Mouse (Mus musculus) bone marrow, adult 2 months (tissue): ENCODE results near the gene Gap43. TPM values are rescaled to one million over a fixed set of nuclear protein-coding genes. Genes with fewer than 3 reads are reported as not detected.

ENCODE experiments used
- H3K27ac ChIP-seq: fragments of 200-500 bp; 2 replicates; pipeline ENCODE4 v1.5.1; 2012; ENCODE audit warnings: low read depth, mild to moderate bottlenecking, control low read depth, inconsistent platforms, low read length; ENCODE audit not compliant: control insufficient read depth, poor library complexity, insufficient read depth
- H3K4me1 ChIP-seq: fragments of 200-500 bp; 2 replicates; pipeline ENCODE4 v1.6.1; 2011; ENCODE audit warnings: low read length; ENCODE audit not compliant: control insufficient read depth, insufficient read depth
- H3K4me3 ChIP-seq: fragments of 200-500 bp; replicated peaks from 2 replicates; pipeline ENCODE3; 2011; ENCODE audit warnings: mild to moderate bottlenecking, low read depth, low read length, control low read depth; ENCODE audit not compliant: control insufficient read depth
- CTCF ChIP-seq: fragments of 200-500 bp; IDR thresholded peaks from 2 replicates; pipeline ENCODE4 v1.5.1; 2011; ENCODE audit warnings: low read length, control low read depth; ENCODE audit not compliant: control insufficient read depth, insufficient read depth
- POLR2A ChIP-seq: fragments of 200-500 bp; IDR thresholded peaks from 2 replicates; pipeline ENCODE4 v1.6.1; 2011; ENCODE audit warnings: low read depth, mild to moderate bottlenecking, control low read depth, low read length, borderline replicate concordance; ENCODE audit not compliant: control insufficient read depth
- WGBS: fragments of 180-500 bp; shearing (Covaris S2); methylation state at CpG from one replicate; pipeline ENCODE4 v1.1.7; 2018; 5-methylcytosine and 5-hydroxymethylcytosine counted together
- polyA plus RNA-seq: library from polyadenylated mRNA; stranded (reverse); fragments of >200 nt; gene quantifications from 2 replicates; pipeline ENCODE4 v1.2.4, GENCODE M21; 2011; ENCODE audit warnings: low replicate concordance; ENCODE audit not compliant: missing spikeins, insufficient read depth, insufficient read length

Gap43 gene
- polyA plus RNA-seq, 1 experiment: 2.8 TPM

DNA sequence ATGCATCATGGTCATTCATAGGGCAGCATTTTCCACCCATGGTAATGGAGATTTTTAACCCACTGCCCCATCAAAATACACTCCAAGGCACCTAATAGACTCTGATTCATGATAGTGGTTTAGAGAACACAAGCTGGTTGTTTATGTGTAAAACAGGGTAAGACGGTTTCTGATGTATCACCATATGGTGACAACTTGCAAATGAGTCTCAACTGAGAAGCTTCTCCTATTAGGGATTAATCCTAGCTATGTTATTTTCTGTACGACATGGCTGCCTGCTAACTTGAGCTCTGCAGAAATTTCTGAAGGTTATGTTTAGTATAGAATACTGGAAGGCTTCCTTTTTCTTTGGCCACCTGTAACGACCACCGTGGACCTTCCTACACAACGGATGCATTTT is 21.1 kb downstream of the Gap43 start:
- Histone ChIP-seq H3K4me1 (no peaks in the 10 kb centered on the region; the same call in 1 of the 2 replicates), H3K4me3 (no peak overlapping the region), H3K27ac (no peak overlapping the region)
- TF ChIP-seq POLR2A: no peak
- no peak for TF ChIP-seq CTCF
- WGBS: 66% methylated on average over 5 of the region's 5 CpGs

GRCm38 (mm10) chr16:42312125-42312524 is 28.3 kb downstream of the Gap43 start:
- Histone ChIP-seq H3K27ac (no peak overlapping the region), H3K4me1 (no peaks in the 10 kb centered on the region), H3K4me3 (no peak overlapping the region)
- TF ChIP-seq POLR2A (no peak), CTCF (no peak)
- 63% methylated on average over 1 of the region's 1 CpGs for WGBS

GRCm38 (mm10) chr16:42308761-42309160 is 31.7 kb downstream of the Gap43 start:
- Histone ChIP-seq H3K4me3 (no peak overlapping the region), H3K27ac (no peak overlapping the region), H3K4me1 (no peaks in the 10 kb centered on the region)
- WGBS: 47% methylated on average over 1 of the region's 1 CpGs
- TF ChIP-seq CTCF: no peak
- no peak for TF ChIP-seq POLR2A

DNA sequence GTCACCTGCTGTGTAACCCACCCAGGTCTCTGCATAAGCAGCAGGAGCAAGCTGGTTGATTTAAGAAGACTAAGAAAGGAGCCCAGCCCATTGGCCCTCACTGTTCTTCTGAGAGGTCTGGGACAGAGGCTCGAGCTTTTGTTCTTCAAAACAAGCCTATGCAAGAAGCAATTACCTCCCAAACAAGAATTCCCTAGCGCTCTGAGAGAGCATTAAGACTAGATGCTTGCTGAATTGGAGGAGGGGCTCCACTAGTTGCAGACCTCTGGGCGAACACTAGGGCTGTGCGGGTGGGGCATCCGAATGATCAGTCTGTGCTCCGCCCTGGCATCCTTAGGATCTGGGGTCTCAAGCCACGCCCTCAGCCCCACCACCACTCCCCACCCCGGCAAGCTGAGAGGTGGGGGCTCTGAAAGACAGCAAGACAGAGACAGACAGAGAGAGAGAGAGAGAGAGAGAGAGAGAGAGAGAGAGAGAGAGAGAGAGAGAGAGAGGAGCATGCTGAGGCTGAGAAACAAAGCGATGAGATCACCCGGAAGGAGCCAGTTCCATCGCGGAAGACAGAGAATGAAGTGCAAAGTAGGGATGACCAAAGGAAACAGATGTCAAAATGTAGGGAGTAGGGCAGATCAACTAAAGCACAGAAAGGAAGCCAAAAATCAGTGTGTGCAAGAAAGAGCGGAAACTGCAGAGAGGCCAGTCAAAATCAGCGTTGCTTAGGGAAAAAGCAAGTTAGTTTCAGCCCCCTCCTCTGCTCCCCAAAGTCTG is 34.3 kb downstream of the Gap43 start:
- WGBS: 6% methylated on average over 14 of the region's 14 CpGs
- H3K4me1 ChIP-seq: no peaks in the 10 kb centered on the region
- no peak overlapping the region for H3K4me3 ChIP-seq
- no peak overlapping the region for H3K27ac ChIP-seq
- no peak for TF ChIP-seq CTCF
- no peak for TF ChIP-seq POLR2A

DNA sequence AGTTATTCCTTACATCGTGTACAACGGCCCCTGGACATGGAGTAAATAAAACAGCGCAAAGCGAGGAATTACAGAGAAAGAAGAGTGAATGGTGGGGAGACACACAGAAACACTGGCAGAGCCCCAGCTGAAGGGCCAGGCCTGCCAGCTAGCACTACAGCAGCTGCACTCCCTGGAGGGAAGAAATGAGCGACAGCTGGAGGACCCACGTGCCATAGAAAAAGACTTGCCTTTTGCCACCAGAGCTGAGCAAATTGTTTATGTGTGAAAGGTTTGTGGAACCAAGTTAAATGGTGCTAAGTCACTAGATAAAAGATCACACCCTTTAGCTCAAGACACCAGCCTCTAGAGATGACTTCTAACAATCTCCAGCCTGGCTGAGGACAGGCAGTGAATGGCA is 37.0 kb downstream of the Gap43 start:
- 86% methylated on average over 6 of the region's 6 CpGs for WGBS

GRCm38 (mm10) chr16:42294481-42294880 is 46.0 kb downstream of the Gap43 start:
- 82% methylated on average over 5 of the region's 5 CpGs for WGBS

More for the DNA sequence above, 37.0 kb downstream of the Gap43 start:
- Histone ChIP-seq H3K4me1 (no peaks in the 10 kb centered on the region), H3K27ac (no peak overlapping the region), H3K4me3 (no peak overlapping the region)
- TF ChIP-seq POLR2A: no peak
- no peak for TF ChIP-seq CTCF

GRCm38 (mm10) chr16:42294056-42294455 is 46.4 kb downstream of the Gap43 start:
- 76% methylated on average over 2 of the region's 2 CpGs for whole genome bisulfite sequencing
- Histone ChIP-seq H3K27ac (no peak overlapping the region), H3K4me3 (no peak overlapping the region)

More at GRCm38 (mm10) chr16:42294481-42294880, 46.0 kb downstream of the Gap43 start:
- Histone ChIP-seq H3K4me1 (no peaks in the 10 kb centered on the region), H3K27ac (no peak overlapping the region), H3K4me3 (no peak overlapping the region)
- no peak for TF ChIP-seq POLR2A
- TF ChIP-seq CTCF: no peak

GRCm38 (mm10) chr16:42291572-42291971 is 48.9 kb downstream of the Gap43 start:
- no peak overlapping the region for H3K27ac ChIP-seq
- TF ChIP-seq CTCF (no peak), POLR2A (no peak)
- WGBS: 84% methylated on average over 8 of the region's 8 CpGs
- H3K4me1 ChIP-seq: no peaks in the 10 kb centered on the region
- H3K4me3 ChIP-seq: no peak overlapping the region

More at GRCm38 (mm10) chr16:42294056-42294455, 46.4 kb downstream of the Gap43 start:
- TF ChIP-seq POLR2A (no peak), CTCF (no peak)
- H3K4me1 ChIP-seq: no peaks in the 10 kb centered on the region

GRCm38 (mm10) chr16:42284005-42284404 is 56.4 kb downstream of the Gap43 start:
- H3K27ac ChIP-seq: no peak overlapping the region
- H3K4me1 ChIP-seq: no peaks in the 10 kb centered on the region
- no peak overlapping the region for H3K4me3 ChIP-seq
- 86% methylated on average over 3 of the region's 3 CpGs for WGBS
- TF ChIP-seq CTCF (no peak), POLR2A (no peak)
